Mouse (Mus musculus) ES-E14 (cell line): ENCODE data around the gene Fam151a.

Experiments
- CHD2 ChIP-seq: IDR thresholded peaks from 2 replicates; pipeline ENCODE4 v1.6.1; 2014; ENCODE audit warnings: mild to moderate bottlenecking, low read depth, low read length, inconsistent platforms
- HCFC1 ChIP-seq: IDR thresholded peaks from 2 replicates; pipeline ENCODE4 v1.6.1; 2012; ENCODE audit warnings: low read length, inconsistent platforms, borderline replicate concordance; ENCODE audit not compliant: insufficient read depth

DNA sequence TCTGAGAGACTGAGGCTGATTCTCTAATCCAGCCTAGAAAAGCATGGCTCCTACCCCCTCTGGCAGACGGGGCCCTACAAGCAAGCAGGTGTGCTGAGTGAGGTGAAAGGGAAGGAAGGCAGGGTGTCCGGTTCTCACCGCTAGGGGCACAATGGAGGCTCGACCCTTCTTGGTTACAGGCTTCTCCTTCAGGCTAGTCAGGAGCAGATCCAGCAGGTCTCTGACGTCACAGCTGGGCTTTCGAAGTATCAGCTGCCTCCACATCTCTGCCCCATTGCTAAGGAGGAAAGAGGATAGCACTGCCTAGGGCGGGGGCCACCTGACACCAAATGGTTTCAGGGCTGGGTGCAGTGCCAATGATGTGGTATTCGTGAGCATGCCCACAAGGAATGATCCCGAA, 33.7 kb upstream of the Fam151a start:
- TF ChIP-seq CHD2 (no peak), HCFC1 (no peak)
